Mouse (Mus musculus) hindbrain, embryonic 15.5 days (tissue): ENCODE data around the gene Kmt5c. TPM values are rescaled to one million over a fixed set of nuclear protein-coding genes. Genes with fewer than 3 reads are reported as not detected.

Source experiments
- ATAC-seq: fragments of 200-750 bp; cut with Nextera tagmentation; 2 replicates; pipeline ENCODE4 v1.8.0; 2017; ENCODE audit warnings: low read depth, moderate number of reproducible peaks, moderate TSS enrichment; ENCODE audit not compliant: low FRiP score
- H3K27ac ChIP-seq: fragments of 300-500 bp; sonication (generic); replicated peaks from 2 replicates; pipeline ENCODE4 v1.5.1; 2015; ENCODE audit warnings: mild to moderate bottlenecking, inconsistent platforms
- H3K27me3 ChIP-seq: fragments of 300-500 bp; sonication (generic); 2 replicates; pipeline ENCODE4 v1.6.1; 2015; ENCODE audit warnings: control low read depth, inconsistent platforms
- H3K36me3 ChIP-seq: fragments of 300-500 bp; sonication (generic); 2 replicates; pipeline ENCODE4 v1.6.1; 2015; ENCODE audit warnings: control low read depth, inconsistent platforms
- H3K4me1 ChIP-seq: fragments of 300-500 bp; sonication (generic); replicated peaks from 2 replicates; pipeline ENCODE4 v1.6.1; 2015; ENCODE audit warnings: control low read depth, inconsistent platforms
- H3K4me2 ChIP-seq: fragments of 300-500 bp; sonication (generic); 2 replicates; pipeline ENCODE4 v1.6.1; 2015; ENCODE audit warnings: moderate library complexity, mild to moderate bottlenecking, inconsistent platforms
- H3K4me3 ChIP-seq: fragments of 300-500 bp; sonication (generic); 2 replicates; pipeline ENCODE4 v1.5.1; 2015; ENCODE audit warnings: mild to moderate bottlenecking, inconsistent platforms
- H3K9ac ChIP-seq: fragments of 300-500 bp; sonication (generic); 2 replicates; pipeline ENCODE4 v1.6.1; 2015; ENCODE audit warnings: inconsistent platforms
- H3K9me3 ChIP-seq: fragments of 300-500 bp; sonication (generic); 2 replicates; pipeline ENCODE4 v1.6.1; 2016; ENCODE audit warnings: control low read depth, inconsistent platforms
- WGBS: fragments of 180-500 bp; shearing (Covaris S2); methylation state at CpG from one replicate; pipeline ENCODE4 v1.1.7; 2015; 5-methylcytosine and 5-hydroxymethylcytosine counted together
- polyA plus RNA-seq: library from polyadenylated mRNA; unstranded; fragments of >200 nt; fragmentation: Nextera tagmentation; extraction: Ambion mirVana; gene quantifications from 2 replicates; pipeline ENCODE4 v1.2.1, GENCODE M21; 2015

Kmt5c gene
- polyA plus RNA-seq, 1 experiment from 2014 or later, result 61.8 TPM

DNA sequence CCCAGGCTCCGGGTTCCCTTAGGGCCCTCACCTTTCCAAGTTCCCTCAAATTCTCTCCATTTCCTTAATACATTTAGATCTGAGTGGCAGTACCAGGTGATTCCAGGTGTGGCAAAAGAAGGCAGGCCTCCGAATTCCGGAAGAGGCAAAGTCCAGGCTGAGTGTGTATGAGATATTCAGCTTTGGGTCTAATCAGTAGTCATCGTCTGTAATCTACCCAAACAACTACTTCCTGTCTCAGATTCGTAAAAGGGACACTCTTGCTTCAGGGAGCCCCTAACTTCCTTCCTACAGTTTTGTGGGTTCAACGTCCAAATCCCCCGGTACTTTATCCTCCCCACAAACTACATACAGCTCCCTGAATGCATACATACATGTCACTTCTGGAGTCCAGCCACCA is 14.7 kb upstream of the Kmt5c start, which contains the start of gene Tmem150b:
TSS of gene Tmem150b (minus strand) at position 81 of the 400 bp plus-strand sequence.
- Histone ChIP-seq H3K9me3 (no peaks in the 10 kb centered on the region), H3K27ac (no peak within 1 kb of the TSS), H3K4me3 (no peak within 1 kb of the TSS), H3K36me3 (no peaks in the 10 kb centered on the region), H3K4me2 (no peak within 1 kb of the TSS), H3K9ac (no peak within 1 kb of the TSS), H3K4me1 (no peaks in the 10 kb centered on the region), H3K27me3 (no peaks in the 10 kb centered on the region)
- no peak for ATAC-seq
- 85% methylated on average over 7 of the region's 7 CpGs for WGBS

GRCm38 (mm10) chr7:4731090-4731489 is 8.8 kb upstream of the Kmt5c start:
- no peaks in the 10 kb centered on the region for H3K9me3 ChIP-seq
- no peak overlapping the region for H3K27ac ChIP-seq
- WGBS, result 84% methylated on average over 5 of the region's 5 CpGs
- no peaks in the 10 kb centered on the region for H3K36me3 ChIP-seq
- ATAC-seq, result no peak
- no peak overlapping the region for H3K4me2 ChIP-seq
- H3K4me3 ChIP-seq, result no peak overlapping the region
- no peak overlapping the region for H3K9ac ChIP-seq
- H3K4me1 ChIP-seq, result no peaks in the 10 kb centered on the region
- no peaks in the 10 kb centered on the region for H3K27me3 ChIP-seq

- no peaks in the 10 kb centered on the region for H3K36me3 ChIP-seq
- no peaks in the 10 kb centered on the region for H3K9me3 ChIP-seq
- no peaks in the 10 kb centered on the region for H3K4me1 ChIP-seq
- no peak overlapping the region for H3K4me3 ChIP-seq
- WGBS, result 79% methylated on average over 6 of the region's 6 CpGs
- no peak overlapping the region for H3K4me2 ChIP-seq
- no peak for ATAC-seq
- H3K9ac ChIP-seq, result no peak overlapping the region
- no peak overlapping the region for H3K27ac ChIP-seq
- H3K27me3 ChIP-seq, result no peaks in the 10 kb centered on the region
Measured at GRCm38 (mm10) chr7:4732968-4733392, 6.9 kb upstream of the Kmt5c start.

DNA sequence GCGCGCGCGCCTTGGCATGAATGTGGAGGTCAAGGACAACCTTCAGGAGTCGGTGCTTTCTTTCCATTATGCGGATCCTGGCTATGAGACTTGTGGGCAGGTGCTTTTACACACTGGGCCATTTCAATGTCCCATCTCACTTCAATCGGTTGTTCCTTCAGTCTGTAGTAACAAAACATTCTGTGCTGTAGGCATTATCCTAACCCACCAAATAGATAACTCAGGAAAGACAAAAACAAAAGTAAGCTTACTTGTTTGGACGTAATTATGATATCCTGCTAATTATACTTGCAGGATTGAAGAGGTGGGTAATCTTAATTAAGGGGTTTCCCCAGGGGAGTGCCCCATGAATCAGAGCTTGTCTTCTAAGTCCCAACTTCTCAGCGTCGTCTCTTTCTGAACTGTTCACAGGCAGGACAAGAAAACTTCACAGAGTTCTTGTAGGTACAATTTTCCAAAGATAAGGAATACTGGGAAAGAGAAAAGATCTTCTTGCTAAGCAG is 823 bp upstream of the Kmt5c start:
- ATAC-seq, result no peak
- H3K27me3 ChIP-seq, result no peaks in the 10 kb centered on the region
- H3K4me1 ChIP-seq, result peaks cover 34% of the 10 kb centered on the region
- peak overlapping the region; percentile 72 for H3K4me3 ChIP-seq
- no peaks in the 10 kb centered on the region for H3K9me3 ChIP-seq
- H3K9ac ChIP-seq, result no peak overlapping the region; the same call in 1 of the 2 replicates
- peak overlapping the region; percentile 84 for H3K27ac ChIP-seq
- peak overlapping the region; percentile 86 for H3K4me2 ChIP-seq
- H3K36me3 ChIP-seq, result no peaks in the 10 kb centered on the region
- WGBS, result 43% methylated on average over 10 of the region's 10 CpGs

- Histone ChIP-seq H3K27me3 (no peaks in the 10 kb centered on the region), H3K27ac (peak overlapping the region; percentile 95), H3K9ac (peak overlapping the region; percentile 83), H3K9me3 (no peaks in the 10 kb centered on the region), H3K36me3 (no peaks in the 10 kb centered on the region), H3K4me1 (peaks cover 34% of the 10 kb centered on the region), H3K4me2 (peak overlapping the region; percentile 86), H3K4me3 (peak overlapping the region; percentile 72)
- peak; percentile 52 for ATAC-seq
- WGBS, result 0% methylated on average over 14 of the region's 14 CpGs
Measured at GRCm38 (mm10) chr7:4740309-4740727, 403 bp downstream of the Kmt5c start.

- Histone ChIP-seq H3K9me3 (no peaks in the 10 kb centered on the region), H3K36me3 (peaks cover 3% of the 10 kb centered on the region; the same call in 1 of the 2 replicates), H3K4me1 (peaks cover 34% of the 10 kb centered on the region), H3K27ac (peak overlapping the region; percentile 95), H3K27me3 (no peaks in the 10 kb centered on the region), H3K4me2 (peak overlapping the region; percentile 86), H3K4me3 (peak overlapping the region; percentile 72), H3K9ac (peak overlapping the region; percentile 83)
- under 1% methylated on average over 4 of the region's 4 CpGs for WGBS
- no peak for ATAC-seq
Measured at GRCm38 (mm10) chr7:4741151-4741550, 1.2 kb downstream of the Kmt5c start.

DNA sequence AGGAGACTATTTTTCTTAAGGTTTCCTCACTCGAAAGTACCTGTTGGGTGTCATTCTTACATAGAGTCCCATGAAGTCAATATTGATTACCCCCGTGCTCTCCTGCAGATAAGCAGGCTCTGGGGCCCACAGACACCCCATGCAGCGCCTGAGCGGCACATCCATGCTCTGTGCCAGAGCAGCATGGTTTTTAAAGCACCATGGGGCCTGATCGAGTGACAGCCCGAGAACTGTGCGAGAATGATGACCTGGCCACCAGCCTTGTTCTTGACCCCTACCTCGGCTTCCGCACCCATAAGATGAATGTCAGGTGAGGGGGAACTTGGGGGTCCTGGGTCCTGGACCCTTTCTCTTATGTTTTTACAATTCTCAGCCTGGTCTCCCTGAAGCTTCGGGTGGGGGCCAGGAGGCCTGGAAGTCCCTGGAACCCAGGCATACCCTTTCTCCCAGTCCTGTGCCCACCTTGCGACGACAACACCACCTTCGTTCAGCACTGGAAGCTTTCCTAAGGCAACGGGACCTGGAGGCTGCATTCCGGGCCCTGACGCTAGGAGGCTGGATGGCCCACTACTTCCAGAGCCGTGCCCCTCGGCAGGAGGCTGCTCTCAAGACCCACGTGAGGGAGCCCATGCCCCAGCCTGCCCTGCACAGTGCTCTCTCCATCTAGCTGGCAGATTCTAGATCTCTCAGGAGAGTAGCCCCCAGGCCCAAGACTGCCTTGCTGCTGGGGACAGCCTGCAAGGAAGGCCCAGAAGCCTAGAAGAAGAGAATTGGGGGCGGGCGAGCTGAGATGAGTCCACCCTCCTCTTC is 2.0 kb downstream of the Kmt5c start:
- no peak for ATAC-seq
- peaks cover 8% of the 10 kb centered on the region; the same call in 1 of the 2 replicates for H3K36me3 ChIP-seq
- H3K9me3 ChIP-seq, result no peaks in the 10 kb centered on the region
- peak overlapping the region; percentile 72 for H3K4me3 ChIP-seq
- H3K4me2 ChIP-seq, result peak overlapping the region; percentile 86
- H3K27me3 ChIP-seq, result no peaks in the 10 kb centered on the region
- peaks cover 34% of the 10 kb centered on the region for H3K4me1 ChIP-seq
- 76% methylated on average over 21 of the region's 21 CpGs for WGBS
- no peak overlapping the region for H3K9ac ChIP-seq
- H3K27ac ChIP-seq, result peak overlapping the region; percentile 95; the same call in 1 of the 2 replicates

DNA sequence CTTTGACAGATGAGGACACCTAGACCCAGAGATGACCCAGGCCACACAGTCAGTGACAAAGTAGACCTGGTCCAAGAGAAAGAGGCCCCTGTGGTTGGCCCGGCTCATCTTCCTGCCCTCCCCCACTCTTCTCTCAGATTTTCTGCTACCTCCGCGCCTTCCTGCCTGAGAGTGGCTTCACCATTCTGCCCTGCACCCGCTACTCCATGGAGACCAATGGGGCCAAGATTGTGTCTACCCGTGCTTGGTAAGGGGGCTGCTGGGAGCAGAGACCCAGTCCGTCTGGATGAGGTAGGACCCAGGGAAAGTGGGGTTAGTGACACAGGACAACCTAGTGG is 2.5 kb downstream of the Kmt5c start:
- peaks cover 8% of the 10 kb centered on the region; the same call in 1 of the 2 replicates for H3K36me3 ChIP-seq
- H3K9ac ChIP-seq, result 0 out of 2 replicates have a peak overlapping the region, but pooled peaks have one; percentile 14
- no peak overlapping the region for H3K4me3 ChIP-seq
- no peaks in the 10 kb centered on the region for H3K9me3 ChIP-seq
- ATAC-seq, result no peak
- peak overlapping the region; percentile 11; the same call in 1 of the 2 replicates for H3K4me2 ChIP-seq
- no peak overlapping the region for H3K27ac ChIP-seq
- peaks cover 34% of the 10 kb centered on the region for H3K4me1 ChIP-seq
- H3K27me3 ChIP-seq, result no peaks in the 10 kb centered on the region
- WGBS, result 77% methylated on average over 6 of the region's 6 CpGs

DNA sequence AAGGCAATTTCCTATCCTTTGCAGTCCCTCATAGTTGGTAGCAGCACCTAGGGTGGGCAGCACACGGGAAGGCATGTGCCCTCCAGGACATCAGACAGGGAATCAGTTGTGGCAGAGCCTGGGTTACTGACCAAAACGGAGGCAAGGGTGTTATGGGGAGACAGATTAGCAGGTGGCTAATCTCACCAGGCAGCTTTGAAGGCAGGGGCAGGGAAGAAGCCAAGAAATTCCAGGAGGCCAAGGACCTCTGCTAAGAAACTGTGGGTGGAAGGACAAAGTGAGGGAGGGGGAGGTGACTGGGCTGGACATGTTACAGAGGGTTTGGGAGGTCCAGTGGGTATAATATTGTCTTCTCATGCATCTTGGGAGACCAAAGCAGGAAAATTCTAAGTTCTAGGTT is 3.4 kb downstream of the Kmt5c start:
- whole genome bisulfite sequencing, result 80% methylated on average over 2 of the region's 2 CpGs
- Histone ChIP-seq H3K4me1 (peaks cover 33% of the 10 kb centered on the region), H3K9me3 (no peaks in the 10 kb centered on the region), H3K27me3 (no peaks in the 10 kb centered on the region), H3K4me2 (no peak overlapping the region), H3K36me3 (peaks cover 8% of the 10 kb centered on the region; the same call in 1 of the 2 replicates), H3K27ac (no peak overlapping the region), H3K4me3 (no peak overlapping the region), H3K9ac (no peak overlapping the region)
- ATAC-seq, result no peak

GRCm38 (mm10) chr7:4744886-4745285 is 5.0 kb downstream of the Kmt5c start:
- Histone ChIP-seq H3K9me3 (no peaks in the 10 kb centered on the region), H3K27ac (no peak overlapping the region), H3K4me3 (no peak overlapping the region), H3K36me3 (peaks cover 8% of the 10 kb centered on the region; the same call in 1 of the 2 replicates), H3K4me2 (no peak overlapping the region), H3K9ac (no peak overlapping the region), H3K27me3 (no peaks in the 10 kb centered on the region), H3K4me1 (peaks cover 24% of the 10 kb centered on the region)
- ATAC-seq, result no peak
- 98% methylated on average over 6 of the region's 6 CpGs for WGBS

GRCm38 (mm10) chr7:4746326-4746980 is 6.5 kb downstream of the Kmt5c start:
- peaks cover 15% of the 10 kb centered on the region for H3K4me1 ChIP-seq
- no peak overlapping the region for H3K4me2 ChIP-seq
- H3K36me3 ChIP-seq, result peaks cover 8% of the 10 kb centered on the region; the same call in 1 of the 2 replicates
- 87% methylated on average over 22 of the region's 22 CpGs for WGBS
- H3K9me3 ChIP-seq, result no peaks in the 10 kb centered on the region
- no peak overlapping the region for H3K4me3 ChIP-seq
- H3K27ac ChIP-seq, result no peak overlapping the region
- ATAC-seq, result no peak
- H3K27me3 ChIP-seq, result no peaks in the 10 kb centered on the region
- no peak overlapping the region for H3K9ac ChIP-seq
